Mouse (Mus musculus) embryo, embryonic 11 days (tissue): ENCODE data around the gene Nyx.

ENCODE experiments used
- DNase-seq: peaks from one replicate; pipeline ENCODE4 v3.0.0-alpha.2; 2015

Gene Nyx

DNA sequence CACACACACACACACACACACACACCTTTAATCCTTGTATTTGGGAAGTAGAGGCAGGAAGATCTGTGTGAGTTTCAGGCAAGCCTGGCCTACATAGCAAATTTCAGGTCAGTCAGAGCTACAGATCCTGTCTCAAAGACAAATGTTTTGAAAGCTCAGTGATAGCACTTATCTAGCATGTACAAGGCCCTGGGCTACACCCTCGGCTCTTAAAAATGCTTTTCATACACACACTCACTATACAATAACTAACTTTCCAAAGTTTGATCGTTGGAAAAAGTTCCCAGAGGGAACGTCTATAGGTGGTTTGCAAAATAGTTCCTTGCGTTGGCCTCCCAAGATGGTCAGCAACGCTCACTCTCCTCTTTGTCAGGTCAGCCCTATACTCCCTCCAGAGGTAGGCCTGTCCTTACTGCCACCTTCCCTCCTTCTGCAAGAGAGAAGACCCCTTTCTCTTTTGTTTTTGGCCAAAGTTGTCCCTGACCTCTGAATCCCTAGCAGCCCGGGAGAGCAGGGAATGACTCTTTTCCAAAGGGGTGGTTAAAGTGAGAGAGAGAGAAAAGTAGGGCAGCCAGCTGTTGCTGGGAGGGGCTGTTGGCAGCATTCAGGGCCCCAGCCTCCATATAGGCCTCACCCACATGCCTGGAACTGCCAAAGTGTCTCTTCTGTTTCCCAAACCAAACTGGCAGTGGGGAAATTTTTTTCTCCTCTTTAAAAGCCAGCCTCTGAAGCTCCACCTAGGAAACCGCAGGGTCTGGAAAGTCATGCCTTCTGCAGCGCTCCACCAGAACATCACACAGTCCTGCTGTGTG lies 29.2 kb downstream of the Nyx start:
- no peak for DNase-seq

DNA sequence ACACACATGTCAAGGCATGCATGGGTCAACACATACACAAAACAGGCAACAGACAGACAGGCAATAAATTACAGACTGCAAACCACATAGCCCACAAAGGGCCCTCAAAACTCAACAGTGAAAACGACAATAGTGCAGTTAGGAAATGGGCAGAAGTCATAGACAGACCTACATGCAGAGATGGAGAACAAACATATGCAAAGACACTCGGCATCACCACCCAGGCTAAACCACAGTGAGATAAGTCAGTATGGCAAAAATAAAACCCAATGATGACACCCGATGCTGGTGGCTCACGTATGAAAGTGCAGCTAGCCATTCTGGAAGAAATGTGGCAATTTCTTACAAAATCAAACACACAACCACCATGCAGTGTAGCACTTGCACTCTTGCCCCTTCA lies 34.4 kb downstream of the Nyx start:
- DNase-seq, result no peak

DNA sequence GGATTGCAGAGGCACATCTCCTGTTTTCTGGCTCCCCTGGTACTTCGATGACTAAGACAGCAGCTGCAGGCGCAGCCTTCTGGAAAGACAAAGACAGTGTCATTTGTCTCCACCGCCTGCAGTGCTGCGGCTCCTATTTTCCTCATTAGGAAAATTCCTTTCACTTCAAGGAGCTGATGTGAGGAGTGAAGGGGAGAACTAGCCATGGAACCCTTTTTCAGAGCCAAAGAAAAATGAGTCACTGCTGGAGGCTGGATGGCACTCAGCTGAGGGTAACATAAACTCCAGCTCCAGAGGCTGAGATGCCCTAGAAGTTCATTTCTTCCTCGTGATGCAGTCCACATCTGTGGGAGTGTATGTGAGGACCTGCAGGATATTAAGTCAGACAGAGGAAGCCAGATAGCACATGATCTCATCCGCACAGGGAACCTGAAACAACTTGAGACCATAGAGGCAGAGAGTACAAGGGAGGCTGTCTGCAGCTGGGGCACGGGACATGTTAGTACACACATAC lies 37.0 kb downstream of the Nyx start:
- DNase-seq, result peak; percentile 8

- no peak for DNase-seq
Observed at GRCm38 (mm10) chrX:13504389-13504788, 38.5 kb downstream of the Nyx start.

DNA sequence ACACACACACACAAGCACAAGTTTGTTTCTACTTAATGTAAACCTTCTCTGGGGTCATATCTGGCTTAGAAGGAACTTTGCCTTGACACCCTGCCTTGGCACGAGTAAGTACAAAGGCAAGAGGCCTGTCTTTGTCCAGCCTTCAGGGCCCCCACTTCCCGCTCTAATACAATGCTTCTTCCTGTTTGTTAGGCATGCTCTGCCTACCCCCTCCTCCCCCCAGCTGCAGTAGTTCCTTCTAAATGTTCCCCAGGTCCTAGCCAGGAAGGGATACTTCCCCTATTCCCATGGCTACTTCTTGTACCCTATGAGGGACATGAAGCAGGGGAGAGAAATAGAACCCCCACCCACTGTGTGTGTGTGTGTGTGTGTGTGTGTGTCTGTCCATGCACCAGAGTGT lies 40.5 kb downstream of the Nyx start:
- DNase-seq, result no peak

- peak; percentile 6 for DNase-seq
Observed at GRCm38 (mm10) chrX:13513127-13513526, 47.2 kb downstream of the Nyx start.

- DNase-seq, result no peak
Observed at GRCm38 (mm10) chrX:13513864-13514263, 48.0 kb downstream of the Nyx start.

- no peak for DNase-seq
Observed at GRCm38 (mm10) chrX:13516451-13516850, 50.5 kb downstream of the Nyx start.

DNA sequence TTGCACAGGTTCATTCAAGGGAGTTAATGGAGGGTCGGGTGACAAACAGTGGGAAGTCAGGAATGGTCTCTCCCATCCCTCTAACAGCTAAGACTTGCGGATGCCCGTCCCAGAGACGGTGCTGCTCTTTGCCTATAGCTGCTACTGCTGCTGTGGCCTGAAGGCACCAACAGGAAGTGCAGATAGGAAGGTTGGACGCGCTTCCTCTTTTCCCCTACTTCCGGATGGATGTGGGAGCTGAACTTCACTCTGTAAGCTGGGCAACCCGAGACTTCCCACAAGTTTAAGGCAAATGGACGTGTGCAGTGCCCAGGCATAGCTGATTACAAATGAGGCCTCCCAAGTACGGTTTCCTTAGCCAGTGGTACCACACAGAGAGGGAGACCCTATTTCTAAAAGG lies 52.1 kb downstream of the Nyx start:
- no peak for DNase-seq

- no peak for DNase-seq
Observed at GRCm38 (mm10) chrX:13518781-13519407, 53.0 kb downstream of the Nyx start.

DNA sequence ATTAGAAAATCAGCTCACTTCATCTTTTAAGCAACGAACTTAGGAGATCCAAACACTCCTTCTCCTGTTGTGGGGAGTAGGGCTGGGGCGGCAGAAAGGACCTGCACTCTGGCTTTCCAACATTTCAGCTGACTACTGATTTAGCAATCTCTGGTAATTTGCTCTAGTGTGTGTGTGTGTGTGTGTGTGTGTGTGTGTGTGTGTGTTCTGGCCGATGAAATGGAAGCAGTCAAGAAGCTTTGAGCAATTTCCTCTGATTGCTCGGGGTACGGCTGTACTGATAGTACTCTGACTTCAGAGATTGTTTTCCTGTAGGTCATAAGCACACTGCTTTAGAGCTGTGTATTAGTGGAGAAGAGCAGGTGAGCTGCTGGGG lies 53.5 kb downstream of the Nyx start:
- DNase-seq, result no peak

DNA sequence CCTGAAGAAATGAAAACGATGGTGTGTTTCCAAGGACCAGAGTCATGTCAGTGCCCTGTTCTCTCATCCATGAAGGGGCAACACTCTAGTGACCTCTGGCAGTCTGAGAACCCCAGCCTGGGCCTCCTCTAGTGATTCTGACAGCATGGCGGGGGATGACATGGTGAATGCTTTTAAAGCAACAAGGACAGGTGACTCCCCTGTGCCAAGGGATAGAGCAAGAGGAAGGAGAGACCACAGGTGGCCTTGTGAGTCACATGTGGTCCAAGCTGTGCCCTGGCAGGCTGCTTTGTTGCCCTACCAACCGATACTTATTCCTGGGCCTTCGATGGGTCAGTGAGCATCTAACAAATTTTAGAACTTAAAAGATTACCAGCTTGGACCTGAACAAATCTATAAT lies 54.7 kb downstream of the Nyx start:
- DNase-seq, result no peak

- no peak for DNase-seq
Observed at GRCm38 (mm10) chrX:13521288-13521687, 55.4 kb downstream of the Nyx start.
